Mouse (Mus musculus): ENCODE measurements around the gene Spint1. TPM values are rescaled to one million over a fixed set of nuclear protein-coding genes. Genes with fewer than 3 reads are reported as not detected.
A peak's percentile ranks its signal among the peaks of the same experiment; 100 is the strongest.

Gene Spint1
- polyA plus RNA-seq, 1 experiment from 2014 or later = 49.4 TPM

DNA sequence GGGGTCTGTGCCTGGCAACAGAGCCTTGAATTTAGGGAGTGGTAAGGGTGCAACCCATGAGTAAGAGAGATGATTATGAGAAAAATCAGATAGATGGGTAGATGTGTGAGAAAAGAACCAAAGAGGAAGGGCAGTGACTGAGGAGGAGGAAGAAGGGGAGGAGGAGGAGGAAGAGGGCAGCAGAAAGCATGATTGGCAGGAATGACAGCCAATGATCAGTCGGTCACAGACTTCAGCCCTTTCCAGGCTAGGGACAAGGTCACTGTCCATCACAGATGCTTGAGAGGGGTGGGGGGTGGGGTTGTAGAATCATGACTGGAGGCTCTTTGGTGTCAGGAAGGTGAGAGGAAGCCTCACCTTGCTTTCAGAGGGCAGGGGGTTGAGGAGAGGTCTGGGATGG, 23.4 kb downstream of the Spint1 start:
- H3K4me1 ChIP-seq (ENCODE audit: insufficient read depth, low read length) = 0 out of 2 replicates have a peak, but pooled peaks cover 6% of the 10 kb centered on the region
- H3K27me3 ChIP-seq (ENCODE audit: insufficient read depth, low read length) = peaks cover 2% of the 10 kb centered on the region
- H3K9ac ChIP-seq (replicated peaks; ENCODE audit: low read length) = no peak overlapping the region
- no peak overlapping the region for H3K27ac ChIP-seq (ENCODE audit: low read length)
- ATAC-seq (ENCODE audit: low FRiP score, low TSS enrichment) = no peak
- 68% methylated on average over 1 of the region's 1 CpGs for WGBS
- no peak overlapping the region for H3K4me3 ChIP-seq (ENCODE audit: low read length)
- no peaks in the 10 kb centered on the region for H3K9me3 ChIP-seq (ENCODE audit: low read length)
- H3K4me2 ChIP-seq (replicated peaks; ENCODE audit: low read depth, low read length) = no peak overlapping the region
- no peaks in the 10 kb centered on the region for H3K36me3 ChIP-seq (ENCODE audit: insufficient read depth, low read length)

DNA sequence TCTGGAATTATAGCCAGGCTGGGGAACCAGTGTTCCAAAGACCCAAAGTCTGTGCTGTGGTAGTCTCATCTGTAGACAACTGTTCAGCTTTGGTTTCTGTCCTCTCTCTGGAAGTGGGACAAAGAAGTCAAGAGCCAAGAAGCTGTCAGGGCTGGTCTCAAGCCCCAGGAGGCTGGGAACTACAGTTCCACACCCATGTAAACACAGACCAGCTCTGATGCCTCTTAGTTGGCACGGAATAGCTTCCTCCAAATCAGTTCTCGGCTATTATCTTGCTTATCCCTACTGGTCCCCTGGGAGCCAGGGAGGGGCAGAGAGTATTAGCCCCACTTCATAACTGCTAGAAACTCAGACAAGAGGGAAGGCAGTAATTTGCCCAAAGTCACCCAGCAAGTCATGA, 24.2 kb downstream of the Spint1 start:
- Histone ChIP-seq H3K36me3 (ENCODE audit: insufficient read depth, low read length) (no peaks in the 10 kb centered on the region), H3K4me3 (ENCODE audit: low read length) (no peak overlapping the region), H3K9me3 (ENCODE audit: low read length) (no peaks in the 10 kb centered on the region), H3K27me3 (ENCODE audit: insufficient read depth, low read length) (no peaks in the 10 kb centered on the region), H3K4me1 (ENCODE audit: insufficient read depth, low read length) (0 out of 2 replicates have a peak, but pooled peaks cover 6% of the 10 kb centered on the region), H3K27ac (ENCODE audit: low read length) (no peak overlapping the region), H3K4me2 (replicated peaks; ENCODE audit: low read depth, low read length) (no peak overlapping the region), H3K9ac (replicated peaks; ENCODE audit: low read length) (no peak overlapping the region)
- ATAC-seq (ENCODE audit: low FRiP score, low TSS enrichment) = no peak
- WGBS = 56% methylated on average over 2 of the region's 2 CpGs

DNA sequence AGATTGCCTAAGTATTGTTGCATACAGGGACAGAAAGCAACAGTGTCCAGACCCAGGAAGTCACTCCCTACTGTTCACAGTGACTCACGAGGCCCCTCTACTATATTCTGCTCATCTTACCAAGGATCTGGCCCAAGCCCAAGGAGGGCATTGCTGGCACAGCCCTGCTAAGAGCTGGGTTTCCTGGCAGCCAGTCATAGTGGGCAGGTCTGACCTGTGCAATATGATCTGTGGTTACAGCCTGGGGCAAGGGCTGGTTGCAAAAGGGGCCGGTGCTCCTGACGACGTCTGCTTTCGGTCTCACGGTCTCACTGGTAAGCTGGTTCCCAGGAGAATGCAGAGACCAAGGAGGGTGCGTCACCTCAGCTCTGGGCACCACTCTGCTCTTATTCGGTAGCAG, 25.8 kb downstream of the Spint1 start:
- Histone ChIP-seq H3K4me3 (ENCODE audit: low read length) (no peak overlapping the region), H3K36me3 (ENCODE audit: insufficient read depth, low read length) (no peaks in the 10 kb centered on the region), H3K4me1 (ENCODE audit: insufficient read depth, low read length) (0 out of 2 replicates have a peak, but pooled peaks cover 6% of the 10 kb centered on the region), H3K4me2 (replicated peaks; ENCODE audit: low read depth, low read length) (peak overlapping the region; percentile 1; the same call in 1 of the 2 replicates), H3K27me3 (ENCODE audit: insufficient read depth, low read length) (no peaks in the 10 kb centered on the region), H3K27ac (ENCODE audit: low read length) (no peak overlapping the region), H3K9me3 (ENCODE audit: low read length) (no peaks in the 10 kb centered on the region), H3K9ac (replicated peaks; ENCODE audit: low read length) (0 out of 2 replicates have a peak overlapping the region, but pooled peaks have one; percentile 23)
- 18% methylated on average over 8 of the region's 8 CpGs for WGBS
- peak; percentile 86 for ATAC-seq (ENCODE audit: low FRiP score, low TSS enrichment)

- H3K27ac ChIP-seq (ENCODE audit: low read length) = no peak overlapping the region
- no peak overlapping the region for H3K4me3 ChIP-seq (ENCODE audit: low read length)
- WGBS = 71% methylated on average over 5 of the region's 5 CpGs
- H3K36me3 ChIP-seq (ENCODE audit: insufficient read depth, low read length) = no peaks in the 10 kb centered on the region
- H3K4me1 ChIP-seq (ENCODE audit: insufficient read depth, low read length) = 0 out of 2 replicates have a peak, but pooled peaks cover 6% of the 10 kb centered on the region
- no peaks in the 10 kb centered on the region for H3K27me3 ChIP-seq (ENCODE audit: insufficient read depth, low read length)
- H3K9ac ChIP-seq (replicated peaks; ENCODE audit: low read length) = no peak overlapping the region
- H3K4me2 ChIP-seq (replicated peaks; ENCODE audit: low read depth, low read length) = no peak overlapping the region
- no peaks in the 10 kb centered on the region for H3K9me3 ChIP-seq (ENCODE audit: low read length)
- ATAC-seq (ENCODE audit: low FRiP score, low TSS enrichment) = no peak
These were observed 26.7 kb downstream of the Spint1 start for GRCm38 (mm10) chr2:119263813-119264212.

DNA sequence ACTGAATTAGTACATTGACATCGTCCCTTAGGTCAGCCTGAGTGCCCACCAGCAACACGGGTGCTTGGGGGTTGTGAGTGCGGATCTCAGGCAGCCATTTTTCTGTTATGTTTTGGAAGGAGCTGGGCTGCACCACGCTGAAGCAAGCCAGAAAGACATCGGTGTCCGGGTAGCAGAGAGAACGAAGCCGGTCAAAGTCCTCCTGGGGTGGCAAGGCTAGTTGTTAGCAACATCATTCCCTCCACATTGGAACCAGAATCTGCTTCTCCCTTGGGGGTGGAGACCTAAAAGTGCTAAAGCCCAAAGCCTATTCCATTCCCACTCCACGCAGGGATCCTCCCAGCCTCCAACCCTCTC, 33.1 kb downstream of the Spint1 start:
- H3K36me3 ChIP-seq (ENCODE audit: insufficient read depth, low read length) = no peaks in the 10 kb centered on the region
- WGBS = 64% methylated on average over 9 of the region's 9 CpGs
- peaks cover 13% of the 10 kb centered on the region for H3K27me3 ChIP-seq (ENCODE audit: insufficient read depth, low read length)
- H3K4me1 ChIP-seq (ENCODE audit: insufficient read depth, low read length) = peaks cover 4% of the 10 kb centered on the region; the same call in 1 of the 2 replicates
- ATAC-seq (ENCODE audit: low FRiP score, low TSS enrichment) = no peak
- H3K27ac ChIP-seq (ENCODE audit: low read length) = no peak overlapping the region
- peak overlapping the region; percentile 65 for H3K4me3 ChIP-seq (ENCODE audit: low read length)
- H3K9me3 ChIP-seq (ENCODE audit: low read length) = no peaks in the 10 kb centered on the region
- peak overlapping the region; percentile 99 for H3K4me2 ChIP-seq (replicated peaks; ENCODE audit: low read depth, low read length)
- H3K9ac ChIP-seq (replicated peaks; ENCODE audit: low read length) = peak overlapping the region; percentile 71; the same call in 1 of the 2 replicates

- H3K27ac ChIP-seq (ENCODE audit: low read length) = no peak within 1 kb of the TSS
- peaks cover 4% of the 10 kb centered on the region; the same call in 1 of the 2 replicates for H3K4me1 ChIP-seq (ENCODE audit: insufficient read depth, low read length)
- no peaks in the 10 kb centered on the region for H3K36me3 ChIP-seq (ENCODE audit: insufficient read depth, low read length)
- peak; percentile 81 for ATAC-seq (ENCODE audit: low FRiP score, low TSS enrichment)
- H3K4me3 ChIP-seq (ENCODE audit: low read length) = peak within 1 kb of the TSS; percentile 65
- no peaks in the 10 kb centered on the region for H3K9me3 ChIP-seq (ENCODE audit: low read length)
- peak within 1 kb of the TSS; percentile 99 for H3K4me2 ChIP-seq (replicated peaks; ENCODE audit: low read depth, low read length)
- H3K9ac ChIP-seq (replicated peaks; ENCODE audit: low read length) = peak within 1 kb of the TSS; percentile 71
- peaks cover 13% of the 10 kb centered on the region for H3K27me3 ChIP-seq (ENCODE audit: insufficient read depth, low read length)
- under 1% methylated on average over 49 of the region's 49 CpGs for WGBS
These were observed 33.6 kb downstream of the Spint1 start, which contains the start of gene Rhov for GRCm38 (mm10) chr2:119270643-119271331. Rhov (minus strand) TSS chr2:119271272.

GRCm38 (mm10) chr2:119274126-119274525, 37.0 kb downstream of the Spint1 start:
- Histone ChIP-seq H3K36me3 (ENCODE audit: insufficient read depth, low read length) (no peaks in the 10 kb centered on the region), H3K27ac (ENCODE audit: low read length) (no peak overlapping the region), H3K9ac (replicated peaks; ENCODE audit: low read length) (no peak overlapping the region), H3K27me3 (ENCODE audit: insufficient read depth, low read length) (peaks cover 12% of the 10 kb centered on the region), H3K4me3 (ENCODE audit: low read length) (no peak overlapping the region), H3K9me3 (ENCODE audit: low read length) (no peaks in the 10 kb centered on the region), H3K4me2 (replicated peaks; ENCODE audit: low read depth, low read length) (no peak overlapping the region), H3K4me1 (ENCODE audit: insufficient read depth, low read length) (peaks cover 4% of the 10 kb centered on the region; the same call in 1 of the 2 replicates)
- 88% methylated on average over 1 of the region's 1 CpGs for WGBS
- no peak for ATAC-seq (ENCODE audit: low FRiP score, low TSS enrichment)

- Histone ChIP-seq H3K4me1 (ENCODE audit: insufficient read depth, low read length) (no peaks in the 10 kb centered on the region), H3K36me3 (ENCODE audit: insufficient read depth, low read length) (no peaks in the 10 kb centered on the region), H3K4me3 (ENCODE audit: low read length) (no peak overlapping the region), H3K27me3 (ENCODE audit: insufficient read depth, low read length) (no peaks in the 10 kb centered on the region), H3K9me3 (ENCODE audit: low read length) (no peaks in the 10 kb centered on the region), H3K4me2 (replicated peaks; ENCODE audit: low read depth, low read length) (no peak overlapping the region), H3K27ac (ENCODE audit: low read length) (no peak overlapping the region), H3K9ac (replicated peaks; ENCODE audit: low read length) (no peak overlapping the region)
- ATAC-seq (ENCODE audit: low FRiP score, low TSS enrichment) = no peak
- WGBS = 80% methylated on average over 7 of the region's 7 CpGs
These were observed 39.8 kb downstream of the Spint1 start for GRCm38 (mm10) chr2:119276926-119277325.

DNA sequence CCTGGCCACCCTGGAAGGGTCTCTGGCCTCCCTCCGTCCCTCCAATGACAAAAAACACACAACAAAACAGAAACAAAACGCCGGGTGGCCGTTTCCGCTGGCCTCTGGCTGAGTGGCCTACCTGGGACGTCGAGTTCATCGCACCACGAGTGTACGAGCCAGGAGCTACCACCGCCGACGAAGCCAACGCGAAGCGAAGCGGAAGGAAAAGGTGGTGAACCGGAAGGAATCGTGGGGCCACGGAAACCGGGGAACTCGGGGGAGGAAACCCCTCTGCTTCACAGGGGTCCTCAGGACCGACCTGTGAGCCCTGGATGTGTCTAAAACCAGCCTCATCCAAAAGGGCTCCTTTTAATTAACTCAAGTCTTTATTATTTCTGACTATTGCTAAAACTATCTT, 40.6 kb downstream of the Spint1 start:
- Histone ChIP-seq H3K27ac (ENCODE audit: low read length) (no peak overlapping the region), H3K4me3 (ENCODE audit: low read length) (no peak overlapping the region), H3K4me2 (replicated peaks; ENCODE audit: low read depth, low read length) (no peak overlapping the region), H3K27me3 (ENCODE audit: insufficient read depth, low read length) (no peaks in the 10 kb centered on the region), H3K4me1 (ENCODE audit: insufficient read depth, low read length) (no peaks in the 10 kb centered on the region), H3K9ac (replicated peaks; ENCODE audit: low read length) (no peak overlapping the region), H3K36me3 (ENCODE audit: insufficient read depth, low read length) (no peaks in the 10 kb centered on the region), H3K9me3 (ENCODE audit: low read length) (no peaks in the 10 kb centered on the region)
- 89% methylated on average over 23 of the region's 23 CpGs for WGBS
- ATAC-seq (ENCODE audit: low FRiP score, low TSS enrichment) = no peak

DNA sequence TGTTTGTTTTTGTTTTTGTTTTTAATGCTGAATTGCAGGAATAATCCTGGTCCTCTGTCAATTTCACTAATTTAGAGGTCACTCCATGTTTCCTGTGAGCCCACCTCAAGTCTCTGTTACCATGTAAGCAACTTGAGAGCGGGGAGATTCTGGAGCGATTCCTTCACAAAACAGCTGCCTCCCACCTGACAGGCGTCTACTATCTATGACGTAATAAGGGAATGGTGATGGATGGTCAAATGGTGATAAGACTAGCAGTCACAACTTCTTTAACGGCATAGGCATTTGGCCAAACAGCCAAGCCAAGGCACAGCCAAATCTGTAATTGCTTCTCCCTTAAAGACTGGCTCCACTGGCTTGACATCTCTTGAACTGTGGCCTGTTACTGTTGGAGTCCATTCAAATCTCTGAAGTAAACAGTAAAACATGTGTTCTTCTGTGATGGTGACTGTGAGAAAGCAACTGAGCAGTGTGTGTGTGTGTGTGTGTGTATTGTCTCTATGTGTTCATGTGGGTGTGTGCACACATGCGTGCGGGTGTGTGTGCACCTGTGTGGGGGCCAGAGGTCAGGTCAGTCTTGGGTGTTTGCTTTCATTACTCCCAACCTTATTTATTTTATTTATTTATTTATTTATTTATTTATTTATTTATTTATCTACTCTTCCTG, 44.9 kb downstream of the Spint1 start:
- Histone ChIP-seq H3K27me3 (ENCODE audit: insufficient read depth, low read length) (no peaks in the 10 kb centered on the region), H3K9me3 (ENCODE audit: low read length) (no peaks in the 10 kb centered on the region), H3K4me1 (ENCODE audit: insufficient read depth, low read length) (no peaks in the 10 kb centered on the region), H3K4me2 (replicated peaks; ENCODE audit: low read depth, low read length) (no peak overlapping the region), H3K9ac (replicated peaks; ENCODE audit: low read length) (no peak overlapping the region), H3K36me3 (ENCODE audit: insufficient read depth, low read length) (no peaks in the 10 kb centered on the region), H3K4me3 (ENCODE audit: low read length) (no peak overlapping the region), H3K27ac (ENCODE audit: low read length) (no peak overlapping the region)
- WGBS = 69% methylated on average over 7 of the region's 7 CpGs
- ATAC-seq (ENCODE audit: low FRiP score, low TSS enrichment) = peak; percentile 73
